Mouse (Mus musculus) embryonic fibroblast, embryonic 13.5 days (primary cell): ENCODE measurements at regions not wholly inside any gene's neighbourhood (a gene's known extent, or its start where the extent isn't known, plus 50 kb on each side); places are given as distances from the start of the nearest gene placed in this dataset.

ENCODE experiments used
- H3K27ac ChIP-seq: 2 replicates; pipeline ENCODE4 v1.5.1; 2012; ENCODE audit warnings: low read length, control low read depth, inconsistent platforms; ENCODE audit not compliant: insufficient read depth
- H3K4me1 ChIP-seq: 2 replicates; pipeline ENCODE4 v1.6.1; 2011; ENCODE audit warnings: low read length; ENCODE audit not compliant: control insufficient read depth, insufficient read depth
- H3K4me3 ChIP-seq: 2 replicates; pipeline ENCODE4 v1.5.1; 2011; ENCODE audit warnings: mild to moderate bottlenecking, control low read depth, low read length; ENCODE audit not compliant: insufficient read depth
- CTCF ChIP-seq: IDR thresholded peaks from 2 replicates; pipeline ENCODE4 v1.5.1; 2011; ENCODE audit warnings: mild to moderate bottlenecking, control low read depth, low read length, moderate library complexity, borderline replicate concordance; ENCODE audit not compliant: insufficient read depth
- POLR2A ChIP-seq: IDR thresholded peaks from 2 replicates; pipeline ENCODE4 v1.6.1; 2011; ENCODE audit warnings: low read depth, mild to moderate bottlenecking, control low read depth, low read length, moderate library complexity

GRCm38 (mm10) chr19:52878812-52879502 lies 161.1 kb downstream of the Xpnpep1 start:
- H3K27ac ChIP-seq, result no peak overlapping the region
- TF ChIP-seq CTCF (no peak), POLR2A (no peak)
- H3K4me1 ChIP-seq, result no peaks in the 10 kb centered on the region
- H3K4me3 ChIP-seq, result no peak overlapping the region

- Histone ChIP-seq H3K4me1 (no peaks in the 10 kb centered on the region), H3K4me3 (no peak overlapping the region), H3K27ac (no peak overlapping the region)
- no peak for TF ChIP-seq POLR2A
Measured at GRCm38 (mm10) chr19:52866635-52867034, 173.4 kb downstream of the Xpnpep1 start.

GRCm38 (mm10) chr19:52861576-52861975 lies 178.4 kb downstream of the Xpnpep1 start:
- Histone ChIP-seq H3K4me3 (no peak overlapping the region), H3K27ac (no peak overlapping the region), H3K4me1 (0 out of 2 replicates have a peak, but pooled peaks cover 3% of the 10 kb centered on the region)
- no peak for TF ChIP-seq CTCF
- no peak for TF ChIP-seq POLR2A

GRCm38 (mm10) chr19:52854068-52854682 lies 185.8 kb downstream of the Xpnpep1 start:
- TF ChIP-seq POLR2A (no peak), CTCF (no peak)

GRCm38 (mm10) chr19:52816202-52816601 lies 223.8 kb downstream of the Xpnpep1 start:
- TF ChIP-seq CTCF, result no peak
- no peak for TF ChIP-seq POLR2A
- Histone ChIP-seq H3K4me3 (no peak overlapping the region), H3K4me1 (no peaks in the 10 kb centered on the region), H3K27ac (no peak overlapping the region)

More at GRCm38 (mm10) chr19:52854068-52854682, 185.8 kb downstream of the Xpnpep1 start:
- Histone ChIP-seq H3K27ac (no peak overlapping the region), H3K4me3 (no peak overlapping the region), H3K4me1 (no peaks in the 10 kb centered on the region)

- Histone ChIP-seq H3K27ac (no peak overlapping the region), H3K4me3 (no peak overlapping the region), H3K4me1 (no peaks in the 10 kb centered on the region)
- TF ChIP-seq POLR2A (no peak), CTCF (no peak)
Measured at GRCm38 (mm10) chr19:52812046-52812445, 228.0 kb downstream of the Xpnpep1 start.

- Histone ChIP-seq H3K4me1 (no peaks in the 10 kb centered on the region), H3K4me3 (no peak overlapping the region), H3K27ac (no peak overlapping the region)
- no peak for TF ChIP-seq CTCF
- no peak for TF ChIP-seq POLR2A
Measured at GRCm38 (mm10) chr19:52788802-52789201, 251.2 kb downstream of the Xpnpep1 start.

- Histone ChIP-seq H3K4me3 (no peak overlapping the region), H3K27ac (no peak overlapping the region), H3K4me1 (no peaks in the 10 kb centered on the region)
- TF ChIP-seq POLR2A (no peak), CTCF (no peak)
Measured at GRCm38 (mm10) chr19:52768761-52769388, 271.1 kb downstream of the Xpnpep1 start.

GRCm38 (mm10) chr19:52768117-52768516 lies 271.9 kb downstream of the Xpnpep1 start:
- no peak overlapping the region for H3K4me3 ChIP-seq

GRCm38 (mm10) chr19:52738946-52739345 lies 301.1 kb downstream of the Xpnpep1 start:
- no peak for TF ChIP-seq POLR2A
- TF ChIP-seq CTCF, result no peak
- Histone ChIP-seq H3K4me1 (no peaks in the 10 kb centered on the region), H3K4me3 (no peak overlapping the region), H3K27ac (no peak overlapping the region)

More at GRCm38 (mm10) chr19:52768117-52768516, 271.9 kb downstream of the Xpnpep1 start:
- Histone ChIP-seq H3K27ac (no peak overlapping the region), H3K4me1 (no peaks in the 10 kb centered on the region)
- TF ChIP-seq POLR2A (no peak), CTCF (no peak)
